Mouse (Mus musculus) gastrocnemius, postnatal 10 days (tissue): ENCODE results near the gene Syvn1. TPM values are rescaled to one million over a fixed set of nuclear protein-coding genes. Genes with fewer than 3 reads are reported as not detected.
A peak's percentile ranks its signal among the peaks of the same experiment; 100 is the strongest.
"Not testable (repeated sequence)": the region's sequence is repeated elsewhere in the genome, so short reads cannot be mapped to it uniquely, and the experiment has no call there.

Experiments
- DNase-seq: peaks from one replicate; pipeline ENCODE4 v3.0.0; 2021; ENCODE audit warnings: mixed read lengths
- total RNA-seq, 2 experiments: library from RNA; stranded (reverse); gene quantifications; 2 replicates each; pipeline ENCODE4 v1.2.3; 2021

The Syvn1 gene
- total RNA-seq, 2 experiments from 2014 or later, result 18.4 to 22.1 TPM

DNA sequence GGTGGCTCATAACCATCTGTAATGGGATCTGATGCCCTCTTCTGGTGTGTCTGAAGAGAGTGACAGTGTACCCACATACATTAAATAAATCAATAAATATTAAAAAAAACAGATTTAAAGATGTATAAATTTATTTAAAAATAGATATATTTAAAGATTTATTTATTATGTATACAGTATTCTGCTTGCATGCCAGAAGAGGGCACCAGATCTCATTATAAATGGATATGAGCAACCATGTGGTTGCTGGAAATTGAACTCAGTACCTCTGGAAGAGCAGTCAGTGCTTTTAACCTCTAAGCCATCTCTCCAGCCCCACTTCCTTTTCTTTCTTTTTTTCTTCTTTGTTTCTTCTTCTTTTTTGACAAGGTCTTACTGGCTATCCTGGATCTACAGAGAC is 6.4 kb upstream of the Syvn1 start:
- no peak for DNase-seq

DNA sequence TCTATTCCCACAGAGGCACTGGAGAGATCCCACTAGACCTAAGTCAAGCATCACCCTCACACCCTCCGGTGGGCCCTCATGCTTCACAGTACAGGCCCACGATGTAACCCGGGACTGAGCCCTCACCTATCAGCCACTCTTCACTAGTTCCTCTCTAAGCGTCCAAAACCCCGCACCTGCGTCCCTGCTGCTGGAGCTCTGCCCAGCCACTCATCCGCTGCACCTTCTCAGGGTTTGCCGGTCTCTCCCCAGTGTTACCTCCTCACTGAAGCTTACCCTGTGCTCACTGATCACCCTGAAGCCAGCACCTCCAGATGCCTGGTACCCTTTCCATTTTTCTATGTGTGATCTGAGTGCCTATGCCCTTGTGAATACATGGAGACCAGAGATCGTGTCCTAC is 4.1 kb upstream of the Syvn1 start:
- no peak for DNase-seq

DNA sequence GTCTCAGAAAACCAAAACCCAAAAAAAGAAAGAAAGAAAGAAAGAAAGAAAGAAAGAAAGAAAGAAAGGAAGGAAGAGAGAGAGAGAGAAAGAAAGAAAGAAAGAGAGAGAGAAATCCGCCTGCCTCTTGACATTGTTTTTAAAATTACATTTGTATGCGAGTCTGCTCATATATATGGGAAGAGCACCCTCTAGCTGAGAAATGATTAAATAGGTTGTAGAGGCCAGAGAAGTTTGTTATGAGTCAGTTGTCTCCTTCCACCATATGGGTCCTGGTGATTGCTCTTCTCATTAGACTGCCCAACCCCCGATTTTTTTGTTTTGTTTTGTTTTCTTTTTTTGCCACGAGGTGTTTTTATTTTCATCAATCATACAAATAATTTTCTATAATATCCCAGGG is 2.3 kb upstream of the Syvn1 start:
- not testable (repeated sequence) for DNase-seq

DNA sequence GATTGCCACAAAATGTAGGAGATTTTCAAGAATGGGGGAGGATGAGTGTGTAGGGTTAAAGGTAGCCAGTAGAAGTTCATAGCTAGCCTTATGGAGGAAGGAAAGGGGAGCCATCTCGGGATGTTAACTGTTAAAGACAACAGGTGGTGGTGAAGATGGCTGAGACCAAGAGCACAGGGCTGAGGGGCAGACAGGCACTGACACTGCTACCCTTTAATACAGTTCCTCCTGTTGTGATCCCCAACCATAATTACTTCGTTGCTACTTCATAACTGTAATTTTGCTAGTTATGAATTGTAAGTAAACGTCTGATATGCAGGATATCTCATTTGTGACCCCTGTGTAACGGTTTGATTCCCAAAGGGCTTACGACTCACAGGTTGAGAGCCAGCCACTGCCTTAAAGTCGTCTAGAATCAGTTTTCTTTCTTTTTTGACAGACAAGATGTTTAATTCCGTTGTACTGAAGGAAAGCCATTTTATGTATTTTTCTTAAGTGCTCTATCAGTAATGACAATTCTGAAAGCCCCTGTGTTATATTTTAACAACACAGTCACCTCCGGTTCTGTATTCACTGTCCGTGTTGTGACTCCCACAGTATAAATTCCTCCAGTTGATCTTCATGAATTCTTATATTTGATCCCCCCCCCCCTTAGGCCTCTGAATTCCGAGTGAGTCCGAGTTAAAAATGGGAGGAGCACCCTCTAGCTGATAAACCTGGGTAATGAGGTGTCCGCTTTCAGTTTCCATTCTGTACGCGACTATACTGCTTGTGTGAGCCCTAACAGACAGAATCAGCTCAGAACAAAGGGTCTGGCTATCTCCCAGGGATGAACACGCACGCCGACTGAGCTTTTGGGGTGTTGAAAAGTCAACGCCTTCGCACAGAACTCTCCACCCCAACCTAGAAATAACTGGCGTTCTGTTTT is 746 bp upstream of the Syvn1 start:
- no peak for DNase-seq

DNA sequence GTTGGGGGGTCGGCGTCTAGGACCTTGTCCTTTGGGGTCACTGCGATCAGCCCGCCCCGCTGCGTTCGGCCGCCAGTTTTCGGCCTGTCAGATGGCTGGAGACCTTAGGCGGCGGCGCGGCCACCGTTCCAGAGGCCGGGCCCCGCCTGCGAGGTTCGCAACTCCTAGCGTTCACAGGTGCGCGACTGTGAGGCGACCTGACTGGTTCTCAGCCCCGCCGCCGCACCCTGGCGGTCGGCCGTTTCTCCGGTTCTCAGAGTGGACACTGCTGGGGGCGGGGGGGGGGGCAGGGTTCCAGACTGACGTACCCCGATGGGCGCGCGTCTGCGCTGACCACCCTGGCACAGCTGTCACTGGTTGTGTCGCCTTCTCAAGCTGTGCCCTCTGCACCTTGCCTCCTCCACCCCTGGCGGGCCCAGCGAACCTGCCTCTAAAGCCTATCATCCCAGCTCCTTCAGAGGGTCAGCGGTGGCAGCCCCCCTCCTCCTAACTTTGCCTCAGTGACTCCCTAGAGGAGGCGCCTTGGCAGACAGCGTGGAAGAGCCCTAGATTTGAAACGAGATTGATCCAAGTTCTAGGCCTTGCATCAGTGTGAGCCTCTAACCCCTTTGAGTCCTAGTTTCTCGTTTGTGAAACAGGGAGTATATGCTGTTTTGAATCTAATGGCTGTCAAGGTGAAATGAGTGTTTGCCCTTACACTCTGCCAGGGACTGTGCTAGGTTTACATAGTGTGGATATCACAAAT is 950 bp downstream of the Syvn1 start:
- DNase-seq, result no peak

DNA sequence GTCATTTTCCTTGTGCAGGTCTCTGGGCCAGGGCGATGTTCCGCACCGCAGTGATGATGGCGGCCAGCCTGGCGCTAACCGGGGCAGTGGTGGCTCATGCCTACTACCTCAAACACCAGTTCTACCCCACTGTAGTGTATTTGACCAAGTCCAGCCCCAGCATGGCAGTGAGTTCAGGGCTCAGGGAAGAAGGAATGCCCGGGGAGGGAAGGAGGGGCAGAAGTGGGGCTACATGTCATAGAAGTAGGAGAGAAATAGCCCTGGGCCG is 1.5 kb downstream of the Syvn1 start:
- no peak for DNase-seq

DNA sequence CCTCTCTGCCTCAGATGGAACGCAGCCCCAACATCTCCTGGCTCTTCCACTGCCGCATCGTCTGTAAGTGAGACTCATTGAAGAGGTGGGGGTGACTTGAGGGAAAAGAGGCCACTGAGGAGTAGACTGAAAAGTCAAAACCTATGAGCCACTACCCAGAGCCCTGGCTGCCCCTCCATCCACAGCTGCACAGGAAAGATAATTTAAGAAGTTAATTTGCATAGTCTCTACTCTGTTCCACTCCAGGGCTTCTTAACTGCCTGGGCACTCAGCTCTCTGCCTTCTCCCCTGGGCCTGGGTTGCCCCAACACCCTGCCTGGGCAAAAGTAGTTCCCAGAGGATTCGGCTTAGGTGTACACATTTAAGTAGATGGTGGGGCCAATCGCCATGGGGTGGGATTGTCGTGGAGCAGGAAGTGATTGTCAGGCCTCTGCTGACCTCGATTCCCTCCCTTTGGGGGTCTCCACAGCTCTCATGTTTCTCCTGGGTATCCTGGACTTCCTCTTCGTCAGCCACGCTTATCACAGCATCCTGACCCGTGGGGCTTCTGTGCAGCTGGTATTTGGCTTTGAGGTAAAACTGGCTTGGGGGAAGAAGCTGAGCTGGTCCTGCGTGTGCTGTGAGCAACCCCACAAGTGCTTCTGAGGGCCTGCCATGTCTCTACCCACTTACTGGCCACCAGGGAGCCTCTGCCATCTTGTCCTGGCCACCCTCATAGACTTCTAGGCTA is 2.5 kb downstream of the Syvn1 start:
- DNase-seq, result no peak

DNA sequence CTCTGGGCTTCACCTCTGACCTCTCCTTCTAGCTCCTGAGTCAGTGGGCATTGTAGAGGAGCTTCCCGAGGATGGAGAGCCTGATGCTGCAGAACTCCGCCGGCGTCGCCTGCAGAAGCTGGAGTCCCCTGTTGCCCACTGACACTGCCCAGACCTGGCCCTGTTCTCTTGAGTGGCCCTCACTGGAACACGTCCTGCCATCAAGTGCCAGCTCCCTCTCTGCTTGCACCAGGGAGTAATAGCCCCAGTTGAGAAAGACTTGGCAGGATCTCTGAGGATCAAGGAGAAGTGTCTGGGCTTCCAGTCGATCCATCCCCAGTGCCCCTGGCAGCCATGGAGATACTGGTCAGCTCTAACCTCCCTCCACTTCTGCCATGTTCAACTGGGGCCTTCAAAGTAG is 6.1 kb downstream of the Syvn1 start:
- no peak for DNase-seq

DNA sequence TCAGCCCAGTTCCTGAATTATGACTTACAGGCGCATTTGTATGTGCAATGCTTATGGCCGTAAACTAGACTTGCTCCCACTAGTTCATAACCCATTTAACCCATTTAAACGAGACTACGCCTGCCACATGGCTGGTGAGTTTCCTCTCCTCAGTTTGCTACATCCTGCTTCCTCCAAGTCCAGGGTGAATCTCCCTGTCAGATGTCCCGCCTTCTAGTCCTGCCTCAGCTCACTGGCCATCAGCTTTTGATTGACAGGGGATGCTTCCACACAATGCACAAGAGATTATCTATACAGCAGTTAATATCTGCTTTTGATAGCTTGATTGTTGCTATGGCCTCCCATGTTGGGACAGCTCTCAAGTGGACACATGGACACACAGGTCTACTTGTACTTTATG is 7.9 kb downstream of the Syvn1 start:
- DNase-seq, result no peak

DNA sequence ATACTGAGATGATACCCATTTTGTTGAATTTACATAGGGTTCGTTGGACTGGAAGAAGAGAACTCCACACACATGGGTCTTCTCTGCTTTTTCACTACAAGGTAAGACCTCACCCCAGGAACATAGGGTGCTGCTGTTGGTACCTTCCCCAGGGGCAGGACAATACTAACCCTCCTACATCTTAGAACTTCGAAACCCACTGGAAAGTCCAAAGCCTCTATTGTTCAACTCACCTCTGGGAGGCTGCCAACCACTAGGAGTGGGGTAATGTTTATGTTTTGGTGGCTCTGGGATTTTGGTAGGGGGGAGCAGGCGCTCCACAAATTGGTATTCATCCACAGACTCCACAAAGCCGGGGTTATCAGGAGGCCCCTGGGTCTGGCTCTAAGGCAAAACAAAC is 10.3 kb downstream of the Syvn1 start:
- no peak for DNase-seq

DNA sequence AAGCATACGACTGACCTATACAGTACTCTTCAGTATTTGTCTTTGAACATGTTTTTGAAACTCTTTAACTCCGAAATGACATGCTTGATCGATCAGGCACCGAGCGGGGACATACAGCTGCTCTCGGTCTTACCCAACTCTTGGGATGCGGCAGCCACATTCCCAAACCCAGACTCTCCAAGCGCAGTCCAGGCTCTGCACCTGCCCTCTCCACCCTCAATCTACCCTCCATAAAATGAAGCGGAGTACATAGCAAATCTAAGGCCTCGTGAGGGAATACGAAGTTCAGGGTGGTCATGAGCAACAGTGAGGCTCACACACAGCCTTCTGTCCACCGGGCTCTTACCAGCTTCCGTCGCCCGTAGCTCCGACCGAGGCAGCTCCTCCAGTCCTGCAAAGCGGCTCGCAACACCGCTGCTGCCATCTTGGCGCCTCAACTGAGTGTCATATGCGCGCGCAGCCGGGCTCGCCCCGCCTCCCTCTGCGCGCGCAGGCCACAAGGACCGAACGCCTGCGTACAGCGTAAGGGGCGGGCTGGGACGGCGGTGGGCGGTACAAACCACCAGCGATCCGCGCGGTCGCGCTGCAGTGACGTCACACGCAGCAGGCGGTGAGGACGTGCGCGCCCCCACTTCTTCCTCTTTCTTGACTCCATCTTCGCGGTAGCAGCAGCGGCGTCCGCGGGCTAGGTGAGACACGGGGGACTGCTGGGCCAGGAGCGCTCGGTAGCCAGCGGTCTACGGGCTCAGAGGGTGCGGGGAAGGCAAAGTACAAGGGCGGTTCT is 11.1 kb downstream of the Syvn1 start, which contains the start of the genes Mrpl49 and Fau:
Gene Mrpl49 (minus strand): TSS at position 473 of the 784 bp plus-strand sequence.
Gene Fau (plus strand): TSS at position 532 of the 784 bp plus-strand sequence.
- DNase-seq, result peak; percentile 99

DNA sequence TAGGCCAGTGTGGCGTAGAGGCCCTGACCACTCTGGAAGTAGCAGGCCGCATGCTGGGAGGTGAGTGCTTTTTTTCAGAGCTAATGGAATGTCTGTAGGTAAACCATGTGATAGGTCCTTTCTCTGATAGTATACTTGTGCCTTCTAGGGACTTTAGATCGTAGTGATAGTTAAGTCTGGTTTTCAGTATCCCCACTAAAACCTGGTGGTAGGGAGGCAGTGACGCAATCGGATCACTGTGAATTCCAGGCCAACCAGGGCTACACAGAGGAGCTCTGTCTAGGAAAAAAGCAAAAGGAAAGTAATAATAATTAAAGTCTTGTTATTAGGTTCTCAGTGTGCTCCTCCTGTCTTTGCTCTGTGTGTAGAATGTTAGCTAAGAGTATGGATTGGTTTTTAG is 12.1 kb downstream of the Syvn1 start:
- DNase-seq, result no peak

DNA sequence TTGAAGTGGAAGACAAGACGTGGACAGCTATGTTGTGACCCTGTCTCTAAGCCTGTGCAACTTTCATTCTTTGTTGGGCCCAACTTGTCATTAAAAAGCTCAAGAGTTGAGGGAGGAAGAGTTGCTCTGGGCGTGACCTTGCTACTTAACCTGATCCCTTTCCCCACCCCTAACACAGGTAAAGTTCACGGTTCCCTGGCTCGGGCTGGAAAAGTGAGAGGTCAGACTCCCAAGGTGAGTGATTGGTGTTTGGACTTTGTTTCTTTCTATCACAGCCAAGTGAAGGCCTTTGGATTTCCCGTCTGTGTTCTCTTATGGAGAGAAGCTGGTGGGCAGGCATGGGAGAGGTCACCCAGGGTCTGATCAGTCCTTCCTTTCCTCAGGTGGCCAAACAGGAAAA is 12.6 kb downstream of the Syvn1 start:
- DNase-seq, result no peak

DNA sequence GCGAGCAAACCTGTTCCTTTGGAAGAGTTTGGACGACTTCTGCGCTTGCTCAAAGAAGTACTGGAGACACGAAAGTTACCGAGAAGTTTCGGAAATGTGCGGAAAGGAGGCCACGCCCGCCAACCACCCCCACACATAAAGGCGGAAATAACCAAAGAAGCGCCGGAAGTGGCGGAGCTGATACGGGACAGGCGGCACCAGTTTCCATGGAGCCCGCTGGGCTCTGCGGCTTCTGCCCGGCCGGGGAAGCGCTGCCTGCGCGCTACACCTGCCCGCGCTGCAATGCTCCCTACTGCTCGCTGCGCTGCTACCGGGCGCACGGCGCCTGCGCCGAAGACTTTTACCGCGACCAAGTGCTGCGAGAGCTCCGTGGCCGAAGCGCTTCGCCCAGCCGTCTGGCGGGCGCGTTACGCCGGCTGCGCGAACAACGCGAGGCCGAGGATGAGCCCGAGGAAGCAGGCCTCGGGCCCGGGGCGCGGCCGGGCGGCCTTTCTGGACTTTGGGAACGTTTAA is 14.7 kb downstream of the Syvn1 start, which contains the start of gene Znhit2:
Gene Znhit2 (plus strand): TSS at position 172 of the 513 bp plus-strand sequence.
- DNase-seq, result peak; percentile 88

DNA sequence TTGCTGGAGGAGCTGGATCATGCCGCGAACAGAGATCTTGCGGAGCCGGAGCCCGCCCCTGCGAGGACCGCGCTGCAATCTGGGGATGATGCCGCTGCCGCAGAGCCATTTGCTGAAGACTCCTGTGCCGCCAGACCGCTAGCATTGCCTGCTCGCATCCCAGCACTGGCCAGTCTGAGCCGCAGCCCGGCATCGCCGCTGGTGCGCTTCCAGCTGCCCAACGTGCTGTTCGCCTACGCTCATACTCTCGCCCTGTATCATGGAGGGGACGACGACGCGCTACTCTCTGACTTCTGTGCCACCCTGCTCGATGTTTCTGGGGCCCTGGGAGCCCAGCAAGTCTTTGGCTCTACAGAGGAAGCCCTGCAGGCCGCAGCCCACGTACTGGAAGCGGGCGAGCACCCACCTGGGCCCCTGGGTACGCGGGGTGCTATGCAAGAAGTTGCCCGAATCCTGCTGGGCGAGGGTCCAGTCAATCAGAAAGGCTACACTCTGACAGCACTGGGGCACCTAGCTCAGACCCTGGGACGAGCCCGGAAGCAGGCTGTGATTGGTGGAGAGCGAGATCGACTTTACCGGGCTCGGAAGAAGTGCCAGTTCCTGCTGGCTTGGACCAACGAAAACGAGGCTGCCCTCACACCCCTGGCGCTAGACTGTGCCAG is 15.4 kb downstream of the Syvn1 start:
- peak; percentile 29 for DNase-seq

DNA sequence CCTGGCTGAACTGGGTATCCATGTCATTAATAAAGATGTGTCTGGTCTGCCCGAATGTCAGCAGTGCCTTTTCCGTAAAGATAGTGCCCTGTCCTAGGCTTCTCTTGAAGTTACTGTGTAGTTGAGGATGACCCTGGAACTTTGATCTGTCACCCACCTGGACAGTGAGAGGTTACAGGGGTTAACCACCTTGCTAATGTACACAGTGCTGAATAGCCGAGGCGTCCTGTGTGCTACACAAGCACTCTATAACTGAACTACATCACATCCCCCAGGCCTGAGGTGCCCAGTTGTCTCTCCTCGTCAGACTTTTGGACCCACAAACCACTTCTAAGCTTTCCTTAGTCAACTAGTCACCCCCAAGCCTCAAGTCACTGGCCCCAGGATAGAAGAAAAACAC is 16.0 kb downstream of the Syvn1 start:
- no peak for DNase-seq

DNA sequence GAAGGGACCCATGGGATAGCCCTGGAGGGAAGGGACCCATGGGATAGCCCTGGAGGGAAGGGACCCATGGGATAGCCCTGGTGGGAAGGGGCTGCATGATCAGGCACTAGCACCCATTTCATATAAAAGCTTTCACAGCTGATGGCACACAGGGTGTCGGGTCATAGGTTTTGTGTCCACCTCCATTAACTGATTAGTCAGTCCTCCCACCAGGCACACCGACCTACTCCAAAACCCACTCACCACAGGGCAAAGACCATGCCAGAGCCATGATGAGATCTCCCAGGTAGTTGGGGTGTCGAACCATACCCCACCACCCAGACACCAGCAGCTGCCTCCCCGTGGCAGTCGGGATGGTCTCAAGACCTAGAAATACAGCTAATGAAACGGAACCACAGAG is 16.7 kb downstream of the Syvn1 start:
- DNase-seq, result no peak

DNA sequence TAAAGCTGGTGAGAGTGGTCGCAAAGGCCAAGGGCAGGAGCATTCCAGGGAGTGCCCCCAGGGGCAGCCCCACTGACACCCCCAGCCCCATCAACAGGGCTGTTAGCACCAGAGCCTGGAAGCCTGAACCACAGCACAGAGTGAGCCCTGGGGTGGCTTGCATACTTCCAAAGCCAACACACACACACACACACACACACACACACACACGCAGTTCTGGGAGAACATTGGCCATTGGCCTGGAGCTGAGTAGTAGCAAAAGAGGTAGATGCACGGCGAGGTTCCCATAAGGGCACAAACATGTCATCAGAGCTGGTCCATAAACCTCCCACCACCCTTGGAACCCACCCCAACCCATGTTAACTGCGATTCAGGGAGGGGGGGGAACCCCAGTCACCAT is 20.2 kb downstream of the Syvn1 start:
- DNase-seq, result no peak

DNA sequence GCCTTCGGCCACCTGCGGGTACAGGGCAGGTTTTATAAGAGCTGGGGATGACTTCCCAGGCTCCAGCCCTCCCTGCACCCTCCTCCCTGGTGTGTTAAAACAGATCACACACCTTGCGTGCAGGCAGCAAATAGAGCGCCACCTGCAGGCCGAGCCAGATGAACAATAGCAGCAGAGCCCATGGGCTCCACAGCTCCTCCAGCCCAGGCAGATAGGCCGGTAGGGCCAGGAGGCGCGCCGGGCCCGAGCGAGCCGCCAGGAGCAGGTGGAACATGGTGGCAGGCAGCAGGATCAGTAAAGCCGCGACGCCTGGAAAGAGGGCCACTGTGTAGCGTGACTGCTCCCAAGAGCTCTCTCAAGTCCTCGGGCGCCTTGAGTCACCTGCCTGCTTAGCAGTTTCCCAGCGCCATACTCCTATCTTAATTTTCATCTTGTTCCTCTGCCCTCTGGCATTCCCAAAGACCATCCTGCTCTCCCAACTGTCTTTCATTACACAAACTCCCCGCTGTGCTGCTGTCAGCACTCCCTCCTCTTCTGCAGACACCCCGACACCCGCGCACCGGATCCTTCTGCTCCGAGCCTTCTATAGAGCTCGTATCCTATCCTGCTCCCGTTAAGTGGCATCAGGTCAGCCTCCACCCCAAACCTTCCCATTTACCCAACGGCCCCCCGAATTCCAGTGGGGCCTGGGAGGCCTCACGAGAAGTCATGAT is 20.8 kb downstream of the Syvn1 start:
- DNase-seq, result peak; percentile 84

DNA sequence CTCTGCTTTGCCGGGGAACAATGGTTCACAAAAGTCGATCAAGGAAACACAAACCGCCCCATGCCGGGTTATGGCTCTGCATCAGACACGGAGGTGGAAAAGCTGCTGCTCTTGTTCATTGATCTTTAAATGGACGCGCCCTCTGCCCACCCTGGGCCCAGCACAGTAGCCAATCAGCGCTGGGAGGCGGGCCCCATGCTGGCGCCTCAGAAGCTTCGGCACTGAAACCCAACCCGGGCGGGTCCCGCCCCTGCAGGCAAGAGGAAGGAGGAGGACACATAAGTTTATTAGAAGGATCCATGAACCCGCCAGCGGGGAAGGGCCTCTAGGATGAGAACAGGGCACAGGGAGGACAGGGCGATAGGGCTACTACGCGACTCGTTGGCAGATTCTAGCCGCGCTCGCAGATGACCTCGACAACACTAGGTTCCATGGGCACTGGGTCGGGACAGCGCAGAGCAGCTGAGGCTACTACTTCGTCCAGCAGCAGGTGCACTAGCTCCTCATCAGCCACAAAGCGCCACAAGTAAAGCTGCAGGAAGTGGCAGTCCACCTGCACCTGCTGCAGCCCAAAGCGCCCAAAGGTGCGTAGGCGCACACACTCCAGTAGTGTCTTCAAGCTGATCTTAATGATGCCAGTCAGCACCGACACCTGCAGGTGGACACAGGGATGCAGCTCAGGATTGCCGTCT is 21.5 kb downstream of the Syvn1 start, which contains the start of gene Tm7sf2:
Gene Tm7sf2 (minus strand): TSS at position 650 of the 692 bp plus-strand sequence.
- peak; percentile 85 for DNase-seq
